Mouse (Mus musculus) lung, postnatal 10 days (tissue): ENCODE data around the gene Tenm4.
"Not testable (repeated sequence)": the region's sequence is repeated elsewhere in the genome, so short reads cannot be mapped to it uniquely, and the experiment has no call there.

ENCODE experiments used
- DNase-seq: peaks from one replicate; pipeline ENCODE4 v3.0.0; 2021

Tenm4 gene

DNA sequence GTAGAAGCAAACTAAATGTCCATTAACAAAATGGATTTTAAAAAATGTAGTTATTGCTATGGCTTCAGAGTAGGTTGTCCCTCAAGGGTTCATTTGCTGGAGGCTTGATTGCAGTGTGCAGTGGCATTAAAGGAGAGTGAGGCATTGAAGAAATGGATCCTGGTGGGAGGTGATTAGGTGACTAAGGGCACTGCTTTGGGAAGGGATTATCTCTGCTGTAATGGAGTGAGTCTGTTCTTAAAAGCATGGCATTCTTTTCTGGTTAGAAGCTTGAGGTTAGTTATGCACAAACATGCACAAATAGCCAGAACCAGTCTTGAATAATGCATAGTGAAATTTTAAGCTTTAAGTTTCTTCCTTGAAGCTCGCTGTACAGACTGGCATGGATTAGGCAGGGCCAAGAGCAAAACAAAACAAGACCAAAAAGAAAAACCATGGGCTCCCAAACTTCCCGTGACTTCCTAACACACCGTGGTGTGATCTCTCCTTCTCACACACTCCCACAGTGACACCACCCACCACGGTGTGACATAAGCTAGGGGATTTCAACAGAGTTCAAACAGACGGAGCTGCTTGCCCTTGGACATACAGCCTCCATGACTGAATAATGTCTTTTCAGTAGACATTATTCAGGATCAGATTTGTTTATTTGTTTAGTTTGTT is 772.8 kb downstream of the Tenm4 start:
- no peak for DNase-seq

DNA sequence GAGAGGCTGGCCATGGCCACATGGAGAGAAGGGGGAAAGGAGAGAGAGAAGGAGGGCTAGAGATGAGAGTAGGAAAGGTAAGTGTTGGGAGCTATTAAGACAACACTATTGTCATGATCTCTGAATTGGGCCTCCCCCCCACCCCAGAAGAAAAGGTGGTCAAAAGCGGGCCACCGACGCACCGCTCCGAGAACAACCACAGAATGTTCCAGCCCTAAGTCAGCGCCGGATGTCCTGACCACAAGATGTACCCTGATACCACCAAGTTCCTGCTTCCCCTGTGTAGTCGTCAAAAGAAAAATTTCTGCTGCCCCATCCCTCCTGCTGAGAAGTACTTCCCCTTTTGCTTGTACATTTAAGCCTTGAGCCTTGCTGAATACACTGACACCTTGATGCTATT is 775.5 kb downstream of the Tenm4 start:
- DNase-seq = not testable (repeated sequence)

DNA sequence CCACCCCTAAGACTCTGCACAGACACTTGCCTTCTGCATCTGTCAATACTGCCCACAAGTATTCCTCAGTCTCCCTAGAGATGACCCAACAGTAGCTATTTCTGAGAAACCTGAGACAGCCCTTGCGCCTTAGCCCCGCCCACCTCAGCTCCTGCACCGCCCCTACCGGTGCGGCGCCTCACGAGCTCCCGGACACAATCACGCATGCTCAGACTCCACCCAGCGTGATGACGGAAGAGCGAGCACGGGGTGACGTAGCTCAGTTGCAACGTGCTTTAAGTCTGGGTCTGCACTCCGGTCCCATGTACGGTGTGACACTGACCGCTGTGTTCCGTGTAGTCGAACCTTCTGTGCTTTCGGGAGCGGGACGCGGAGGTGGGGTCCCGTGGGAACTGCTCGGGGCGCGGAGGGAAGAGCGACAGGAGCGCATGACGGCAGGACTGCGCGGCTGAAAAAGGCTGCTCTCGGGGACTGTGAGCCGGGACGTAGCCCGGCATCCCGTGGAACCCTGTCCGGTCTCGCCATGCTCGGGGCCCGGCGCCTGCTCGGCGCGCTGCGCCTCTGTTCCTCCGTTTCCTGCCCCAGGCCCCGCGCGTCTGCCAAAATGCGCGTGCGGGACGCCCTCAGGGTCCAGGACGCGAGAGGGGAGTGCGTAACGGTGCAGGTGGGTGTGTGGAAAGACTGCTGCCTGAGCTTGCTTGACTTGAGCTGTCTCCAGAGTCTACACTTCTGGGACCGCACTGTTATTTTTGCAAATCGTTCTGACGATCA is 780.4 kb downstream of the Tenm4 start, which contains the start of gene Nars2:
Nars2 (plus strand) TSS at position 225 of the 771 bp plus-strand sequence.
- DNase-seq = peak; percentile 94

DNA sequence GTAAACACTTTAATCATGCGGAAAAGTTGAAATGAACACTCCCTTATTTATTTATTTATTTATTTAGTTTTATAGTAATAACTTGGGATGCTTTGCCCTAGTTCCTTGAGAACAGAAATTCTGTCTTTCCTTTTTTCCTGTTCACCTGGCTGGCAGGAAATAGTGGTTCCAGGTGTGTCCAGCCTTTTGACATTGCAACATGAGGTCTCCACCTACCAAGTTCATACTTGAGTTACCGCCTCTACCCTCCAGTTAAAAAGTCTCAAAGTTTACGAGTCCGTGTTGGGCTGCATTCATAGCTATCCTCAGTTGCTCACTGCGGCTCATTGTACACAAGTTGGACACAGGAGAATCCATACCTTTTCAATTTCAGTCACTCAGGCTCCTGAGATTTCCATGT is 781.0 kb downstream of the Tenm4 start:
- no peak for DNase-seq

DNA sequence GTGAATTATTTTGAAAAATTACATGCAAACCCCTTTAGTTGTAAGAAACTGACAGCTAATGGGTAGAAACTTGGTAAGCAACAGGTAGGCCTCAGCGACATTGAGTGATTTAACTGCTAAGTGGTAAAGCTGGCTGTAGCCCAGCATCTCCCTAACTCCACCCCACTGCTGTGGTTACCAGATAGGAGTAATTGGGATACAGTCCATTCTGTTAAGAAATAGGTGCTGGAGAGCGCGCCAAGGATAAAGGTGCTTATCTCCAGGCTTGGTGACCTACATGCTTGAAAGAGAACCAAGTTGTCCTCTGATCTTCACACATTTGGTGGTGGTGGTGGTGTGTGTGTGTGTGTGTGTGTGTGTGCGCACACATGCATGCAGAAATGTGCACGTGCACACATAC is 788.1 kb downstream of the Tenm4 start:
- no peak for DNase-seq
